Mouse (Mus musculus): ENCODE data around the gene Mocs2.

DNA sequence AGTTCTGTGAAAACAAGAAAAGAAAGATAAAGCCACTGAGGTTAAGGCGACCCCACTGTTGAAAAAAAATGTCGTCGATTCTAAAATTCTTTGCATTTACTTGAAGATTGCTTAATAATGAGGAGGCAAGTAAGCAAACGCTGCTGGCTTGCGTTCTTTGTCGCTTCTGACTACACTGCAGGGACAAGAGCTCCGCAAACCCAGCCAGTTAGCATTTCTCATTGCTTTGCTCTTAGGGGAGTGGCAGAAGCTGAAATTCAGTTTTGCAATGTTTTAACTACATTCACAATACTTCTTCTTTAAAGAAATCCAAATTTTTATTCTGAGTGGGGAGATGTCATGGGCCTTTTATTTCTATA is 38.2 kb downstream of the Mocs2 start:
- TF ChIP-seq POLR2A (IDR thresholded peaks at IDR 0.05; ENCODE audit: control insufficient read depth in 1 of 2, insufficient read depth in 1 of 2, low read depth in 1 of 2, low read length in 2 of 2, poor library complexity in 1 of 2), result no peak
- TF ChIP-seq JUND (IDR thresholded peaks at IDR 0.05; ENCODE audit: low read depth, low read length), result no peak
- no peak for TF ChIP-seq BHLHE40 (IDR thresholded peaks at IDR 0.05; ENCODE audit: borderline replicate concordance, low read depth, low read length)
- TF ChIP-seq CTCF (IDR thresholded peaks at IDR 0.05 in 2 of 3, conservative IDR thresholded peaks at IDR 0.05 in 1 of 3; ENCODE audit: control insufficient read depth in 1 of 3, insufficient read depth in 1 of 3, low read depth in 2 of 3, low read length in 3 of 3, poor library complexity in 1 of 3, severe bottlenecking in 1 of 3), result no peak
- no peak for TF ChIP-seq EP300 (IDR thresholded peaks at IDR 0.05; ENCODE audit: low read depth in 1 of 2, low read length in 2 of 2)
- TF ChIP-seq MYC (IDR thresholded peaks at IDR 0.05; ENCODE audit: low read depth, low read length), result no peak
- no peak for TF ChIP-seq UBTF (IDR thresholded peaks at IDR 0.05; ENCODE audit: borderline replicate concordance, insufficient read depth, low read depth, low read length)

Data from MEL (cell line).